Mouse (Mus musculus) skeletal muscle tissue, adult 2 months (tissue): ENCODE results near the gene Slc6a12.
"Not testable (repeated sequence)": the region's sequence is repeated elsewhere in the genome, so short reads cannot be mapped to it uniquely, and the experiment has no call there.

Experiments
- DNase-seq: peaks from one replicate; pipeline ENCODE4 v3.0.0-alpha.2; 2012; ENCODE audit warnings: low read depth, low spot score

The Slc6a12 gene

GRCm38 (mm10) chr6:121343771-121344123, 871 bp downstream of the Slc6a12 start:
- no peak for DNase-seq

GRCm38 (mm10) chr6:121344329-121344728, 1.5 kb downstream of the Slc6a12 start:
- no peak for DNase-seq

- no peak for DNase-seq
Measured at GRCm38 (mm10) chr6:121346428-121346827, 3.6 kb downstream of the Slc6a12 start.

- no peak for DNase-seq
Measured at GRCm38 (mm10) chr6:121352276-121352675, 9.4 kb downstream of the Slc6a12 start.

- DNase-seq, result peak; percentile 65
Measured at GRCm38 (mm10) chr6:121356041-121356440, 13.2 kb downstream of the Slc6a12 start.

- DNase-seq, result no peak
Measured at GRCm38 (mm10) chr6:121357232-121357631, 14.4 kb downstream of the Slc6a12 start.

GRCm38 (mm10) chr6:121363061-121363460, 20.2 kb downstream of the Slc6a12 start:
- DNase-seq, result no peak

GRCm38 (mm10) chr6:121363956-121364355, 21.1 kb downstream of the Slc6a12 start:
- DNase-seq, result no peak

GRCm38 (mm10) chr6:121366537-121366936, 23.7 kb downstream of the Slc6a12 start:
- not testable (repeated sequence) for DNase-seq

- no peak for DNase-seq
Measured at GRCm38 (mm10) chr6:121367099-121367498, 24.2 kb downstream of the Slc6a12 start.

GRCm38 (mm10) chr6:121371197-121371980, 28.5 kb downstream of the Slc6a12 start:
- peak; percentile 46 for DNase-seq

GRCm38 (mm10) chr6:121376159-121376558, 33.3 kb downstream of the Slc6a12 start:
- DNase-seq, result no peak

GRCm38 (mm10) chr6:121378256-121378655, 35.4 kb downstream of the Slc6a12 start:
- DNase-seq, result no peak

- DNase-seq, result no peak
Measured at GRCm38 (mm10) chr6:121380576-121380975, 37.7 kb downstream of the Slc6a12 start.

GRCm38 (mm10) chr6:121382071-121382470, 39.2 kb downstream of the Slc6a12 start:
- peak; percentile 35 for DNase-seq

- DNase-seq, result no peak
Measured at GRCm38 (mm10) chr6:121385397-121385796, 42.5 kb downstream of the Slc6a12 start.

GRCm38 (mm10) chr6:121392610-121393252, 49.9 kb downstream of the Slc6a12 start:
- no peak for DNase-seq

GRCm38 (mm10) chr6:121401140-121401539, 58.3 kb downstream of the Slc6a12 start:
- DNase-seq, result no peak

- DNase-seq, result no peak
Measured at GRCm38 (mm10) chr6:121401826-121402660, 59.2 kb downstream of the Slc6a12 start.

- no peak for DNase-seq
Measured at GRCm38 (mm10) chr6:121402661-121403244, 59.9 kb downstream of the Slc6a12 start.

GRCm38 (mm10) chr6:121405311-121405710, 62.4 kb downstream of the Slc6a12 start:
- no peak for DNase-seq

- no peak for DNase-seq
Measured at GRCm38 (mm10) chr6:121407571-121408011, 64.7 kb downstream of the Slc6a12 start.
